Mouse (Mus musculus): ENCODE measurements around the gene Ahnak. TPM values are rescaled to one million over a fixed set of nuclear protein-coding genes. Genes with fewer than 3 reads are reported as not detected.

The Ahnak gene
- polyA plus RNA-seq, 1 experiment from 2014 or later = 20.8 TPM

DNA sequence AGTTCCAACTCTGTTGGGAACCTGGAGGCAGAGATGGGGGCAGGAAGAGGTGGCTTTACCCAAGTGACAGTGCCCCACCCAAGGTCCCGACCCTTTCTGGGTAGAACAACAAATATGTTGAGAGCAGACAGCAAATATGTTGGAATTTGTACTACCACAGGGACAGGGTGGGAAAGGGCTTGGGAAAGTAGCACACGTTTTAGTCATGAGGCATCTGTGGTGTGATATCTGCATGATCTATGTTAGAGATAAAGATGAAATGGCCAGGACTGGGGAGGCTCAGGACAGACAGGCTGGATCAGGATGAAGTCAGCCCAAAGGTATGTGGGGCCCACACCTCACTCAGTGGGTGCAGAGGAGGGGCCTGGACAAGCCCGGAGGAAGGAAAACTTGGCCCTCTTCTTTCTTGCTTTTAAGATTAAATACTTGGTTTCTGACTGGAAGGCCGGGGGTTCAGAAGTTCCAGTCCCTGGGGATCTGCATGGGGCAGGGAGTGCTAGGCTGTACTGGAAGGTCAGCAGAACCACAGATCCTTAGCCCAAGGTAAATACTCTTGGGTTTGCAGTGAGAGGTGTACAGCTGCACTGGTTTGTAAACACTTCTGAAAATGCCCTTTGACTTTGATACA lies 117.8 kb downstream of the Ahnak start:
- ATAC-seq = peak; percentile 90
- peak overlapping the region; percentile 22; the same call in 1 of the 2 replicates for H3K9ac ChIP-seq (ENCODE audit: low read depth, low read length)
- H3K36me3 ChIP-seq (ENCODE audit: control insufficient read depth, insufficient read depth, low read length) = no peaks in the 10 kb centered on the region
- peak overlapping the region; percentile 80 for H3K27ac ChIP-seq (ENCODE audit: low read length)
- peak overlapping the region; percentile 7; the same call in 1 of the 2 replicates for H3K4me2 ChIP-seq (ENCODE audit: low read depth, low read length)
- H3K4me3 ChIP-seq (ENCODE audit: low read length) = no peak overlapping the region
- H3K27me3 ChIP-seq (replicated peaks; ENCODE audit: control insufficient read depth, insufficient read depth, low read length) = no peaks in the 10 kb centered on the region
- H3K9me3 ChIP-seq (ENCODE audit: control insufficient read depth, low read length) = no peaks in the 10 kb centered on the region
- 16% methylated on average over 4 of the region's 4 CpGs for WGBS
- peaks cover 22% of the 10 kb centered on the region for H3K4me1 ChIP-seq (ENCODE audit: control insufficient read depth, insufficient read depth, low read length)

DNA sequence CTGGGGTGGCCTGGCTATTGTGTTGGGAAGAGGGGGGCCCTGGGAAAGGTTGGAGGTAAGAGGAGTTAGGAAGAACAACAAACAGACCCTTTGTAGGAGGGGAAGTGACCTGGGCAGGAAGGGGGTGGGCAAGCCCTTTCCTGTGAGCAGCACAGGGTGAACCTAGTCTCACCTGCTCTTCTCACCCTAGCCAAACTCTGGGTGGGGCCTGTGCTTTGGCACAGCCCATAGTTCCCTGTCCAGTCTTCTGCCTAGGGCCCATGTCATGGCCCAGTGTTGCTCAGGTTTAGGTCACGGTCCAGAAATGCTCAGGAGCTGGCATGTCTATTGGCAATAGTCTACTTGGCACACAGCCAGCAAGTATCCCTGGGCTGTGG lies 118.3 kb downstream of the Ahnak start:
- ATAC-seq = peak; percentile 38; the same call in 1 of the 2 replicates
- 64% methylated on average over 1 of the region's 1 CpGs for WGBS
- H3K27ac ChIP-seq (ENCODE audit: low read length) = peak overlapping the region; percentile 69

DNA sequence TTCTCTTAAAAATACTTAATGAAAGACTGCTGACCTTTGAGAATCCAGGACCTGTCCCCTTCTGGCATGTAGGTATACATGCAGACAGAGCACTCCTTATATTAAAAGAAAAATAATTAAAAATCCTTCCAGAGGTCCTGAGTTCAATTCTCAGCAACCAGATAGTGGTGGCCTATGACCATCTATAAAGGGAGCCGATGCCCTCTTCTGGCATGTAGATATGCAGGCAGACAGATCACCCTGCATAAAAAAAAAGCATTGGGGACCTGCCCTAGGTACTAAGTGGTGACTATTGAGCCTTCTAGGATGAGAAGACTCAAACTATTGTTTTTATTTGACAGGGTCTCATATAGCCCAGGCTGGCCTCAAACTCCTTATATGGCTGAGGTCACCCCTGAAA lies 119.5 kb downstream of the Ahnak start:
- no peaks in the 10 kb centered on the region for H3K27me3 ChIP-seq (replicated peaks; ENCODE audit: control insufficient read depth, insufficient read depth, low read length)
- no peak overlapping the region for H3K9ac ChIP-seq (ENCODE audit: low read depth, low read length)
- H3K4me1 ChIP-seq (ENCODE audit: control insufficient read depth, insufficient read depth, low read length) = peaks cover 22% of the 10 kb centered on the region
- no peak overlapping the region for H3K27ac ChIP-seq (ENCODE audit: low read length)
- no peak for ATAC-seq
- H3K4me3 ChIP-seq (ENCODE audit: low read length) = no peak overlapping the region
- no peak overlapping the region for H3K4me2 ChIP-seq (ENCODE audit: low read depth, low read length)
- no peaks in the 10 kb centered on the region for H3K36me3 ChIP-seq (ENCODE audit: control insufficient read depth, insufficient read depth, low read length)
- WGBS = 89% methylated on average over 1 of the region's 1 CpGs
- H3K9me3 ChIP-seq (ENCODE audit: control insufficient read depth, low read length) = no peaks in the 10 kb centered on the region

More for the DNA sequence above, 118.3 kb downstream of the Ahnak start:
- H3K9me3 ChIP-seq (ENCODE audit: control insufficient read depth, low read length) = no peaks in the 10 kb centered on the region
- peaks cover 22% of the 10 kb centered on the region for H3K4me1 ChIP-seq (ENCODE audit: control insufficient read depth, insufficient read depth, low read length)
- H3K9ac ChIP-seq (ENCODE audit: low read depth, low read length) = 0 out of 2 replicates have a peak overlapping the region, but pooled peaks have one; percentile 22
- H3K36me3 ChIP-seq (ENCODE audit: control insufficient read depth, insufficient read depth, low read length) = no peaks in the 10 kb centered on the region
- H3K27me3 ChIP-seq (replicated peaks; ENCODE audit: control insufficient read depth, insufficient read depth, low read length) = no peaks in the 10 kb centered on the region
- H3K4me3 ChIP-seq (ENCODE audit: low read length) = no peak overlapping the region
- H3K4me2 ChIP-seq (ENCODE audit: low read depth, low read length) = no peak overlapping the region

DNA sequence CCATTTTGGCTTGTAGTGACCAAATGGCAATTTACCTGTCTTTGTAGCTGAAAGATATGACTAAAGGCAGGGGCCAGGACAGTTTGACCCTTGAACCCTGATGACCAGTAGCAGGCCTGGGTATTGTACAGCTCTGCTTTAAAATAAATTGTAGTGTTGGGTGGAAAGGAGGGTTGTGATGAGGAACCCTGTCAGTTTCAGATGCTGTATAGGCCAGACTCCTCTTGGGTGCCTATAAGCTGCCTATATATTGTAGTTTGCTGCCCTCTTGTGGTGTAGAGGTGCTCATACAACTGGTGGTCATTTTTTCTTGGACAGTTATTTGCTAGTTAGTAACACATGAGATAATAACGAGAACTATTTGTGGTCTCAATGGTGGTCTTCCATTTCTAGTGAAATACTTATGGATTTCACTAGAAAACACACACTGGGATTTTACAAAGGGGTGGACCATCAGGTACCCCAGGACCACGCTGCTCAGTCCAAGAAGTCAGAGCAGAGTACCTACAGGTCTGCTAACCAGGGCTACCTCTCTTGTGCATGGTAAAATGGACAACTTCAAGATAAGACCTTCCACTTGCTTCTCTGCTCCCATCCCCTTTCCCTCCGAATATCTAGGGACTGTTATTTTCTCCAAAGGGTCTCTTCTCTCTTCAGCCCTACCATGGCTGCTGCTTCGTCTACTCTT lies 121.2 kb downstream of the Ahnak start:
- Histone ChIP-seq H3K27ac (ENCODE audit: low read length) (no peak overlapping the region), H3K4me3 (ENCODE audit: low read length) (no peak overlapping the region), H3K27me3 (replicated peaks; ENCODE audit: control insufficient read depth, insufficient read depth, low read length) (no peaks in the 10 kb centered on the region), H3K9me3 (ENCODE audit: control insufficient read depth, low read length) (no peaks in the 10 kb centered on the region), H3K36me3 (ENCODE audit: control insufficient read depth, insufficient read depth, low read length) (no peaks in the 10 kb centered on the region), H3K4me2 (ENCODE audit: low read depth, low read length) (no peak overlapping the region), H3K9ac (ENCODE audit: low read depth, low read length) (no peak overlapping the region), H3K4me1 (ENCODE audit: control insufficient read depth, insufficient read depth, low read length) (peaks cover 18% of the 10 kb centered on the region)
- 49% methylated on average over 4 of the region's 4 CpGs for WGBS
- peak; percentile 47 for ATAC-seq

DNA sequence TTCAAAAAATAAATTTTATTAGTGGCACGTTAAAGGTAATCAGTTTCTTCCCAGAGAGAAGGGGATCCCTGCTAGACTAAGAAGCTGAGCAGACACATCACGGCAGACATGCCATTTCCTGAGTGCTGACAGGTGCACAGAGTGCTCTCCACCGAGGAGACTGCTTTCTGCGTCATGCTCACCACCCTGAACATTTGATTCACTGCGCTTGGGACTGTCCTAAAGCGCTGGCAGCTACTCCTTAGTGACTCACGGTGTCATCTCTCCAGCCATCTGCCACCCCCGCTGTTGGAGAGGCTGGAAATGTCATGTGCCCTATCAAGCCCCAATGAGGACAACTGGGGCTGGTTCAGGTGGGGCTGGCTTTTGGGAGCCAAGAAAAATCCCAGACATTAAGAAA lies 123.0 kb downstream of the Ahnak start:
- ATAC-seq = no peak
- Histone ChIP-seq H3K4me3 (ENCODE audit: low read length) (no peak overlapping the region), H3K9me3 (ENCODE audit: control insufficient read depth, low read length) (no peaks in the 10 kb centered on the region), H3K4me1 (ENCODE audit: control insufficient read depth, insufficient read depth, low read length) (peaks cover 5% of the 10 kb centered on the region), H3K4me2 (ENCODE audit: low read depth, low read length) (no peak overlapping the region), H3K27ac (ENCODE audit: low read length) (no peak overlapping the region), H3K36me3 (ENCODE audit: control insufficient read depth, insufficient read depth, low read length) (no peaks in the 10 kb centered on the region), H3K27me3 (replicated peaks; ENCODE audit: control insufficient read depth, insufficient read depth, low read length) (no peaks in the 10 kb centered on the region), H3K9ac (ENCODE audit: low read depth, low read length) (no peak overlapping the region)
- 70% methylated on average over 8 of the region's 8 CpGs for WGBS

DNA sequence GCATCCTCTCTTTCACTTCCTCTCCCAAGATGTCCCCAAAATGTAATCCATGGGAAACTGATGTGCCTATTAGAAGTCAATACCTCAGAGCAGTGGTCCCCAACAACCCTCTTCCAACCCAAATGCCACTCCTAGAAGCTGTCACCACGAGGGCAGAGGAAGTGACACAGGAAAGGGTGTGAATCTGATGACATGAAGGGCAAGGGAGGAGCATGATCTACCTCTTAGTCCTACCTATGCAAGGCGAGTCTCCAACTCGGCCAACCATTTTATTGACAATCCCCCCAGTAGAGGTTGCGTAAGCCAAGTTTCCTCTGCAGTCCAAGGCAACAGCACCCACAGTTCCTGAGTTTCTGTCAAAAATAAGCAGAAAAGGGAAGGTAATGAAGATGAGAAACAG lies 127.2 kb downstream of the Ahnak start:
- WGBS = 78% methylated on average over 4 of the region's 4 CpGs
- ATAC-seq = no peak

DNA sequence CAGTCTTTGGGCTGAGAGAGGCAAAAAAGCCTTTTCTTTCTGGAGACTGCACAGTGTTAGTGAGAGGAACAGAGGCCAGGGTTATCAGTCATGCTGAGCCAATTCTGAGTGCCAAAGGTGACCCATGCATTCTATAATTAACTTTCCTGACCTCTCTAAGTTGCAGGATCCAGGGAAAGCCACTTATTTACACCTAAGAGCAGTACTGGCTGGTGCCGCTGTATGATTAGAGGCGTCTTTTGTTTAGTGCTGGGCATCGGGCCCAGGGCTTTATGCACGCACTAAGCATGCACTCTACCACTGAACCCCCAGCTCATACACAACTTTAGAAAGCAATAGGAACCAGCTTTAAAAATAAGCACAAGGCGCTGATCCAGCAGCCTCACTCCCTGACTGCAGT lies 128.2 kb downstream of the Ahnak start:
- no peak for ATAC-seq
- Histone ChIP-seq H3K4me2 (ENCODE audit: low read depth, low read length) (no peak overlapping the region), H3K27ac (ENCODE audit: low read length) (no peak overlapping the region), H3K9ac (ENCODE audit: low read depth, low read length) (no peak overlapping the region), H3K4me3 (ENCODE audit: low read length) (no peak overlapping the region), H3K27me3 (replicated peaks; ENCODE audit: control insufficient read depth, insufficient read depth, low read length) (no peaks in the 10 kb centered on the region), H3K36me3 (ENCODE audit: control insufficient read depth, insufficient read depth, low read length) (no peaks in the 10 kb centered on the region), H3K4me1 (ENCODE audit: control insufficient read depth, insufficient read depth, low read length) (no peaks in the 10 kb centered on the region), H3K9me3 (ENCODE audit: control insufficient read depth, low read length) (no peaks in the 10 kb centered on the region)
- WGBS = 80% methylated on average over 5 of the region's 5 CpGs

More for the DNA sequence above, 127.2 kb downstream of the Ahnak start:
- H3K4me1 ChIP-seq (ENCODE audit: control insufficient read depth, insufficient read depth, low read length) = no peaks in the 10 kb centered on the region
- H3K4me2 ChIP-seq (ENCODE audit: low read depth, low read length) = no peak overlapping the region
- H3K27ac ChIP-seq (ENCODE audit: low read length) = no peak overlapping the region
- no peaks in the 10 kb centered on the region for H3K9me3 ChIP-seq (ENCODE audit: control insufficient read depth, low read length)
- H3K36me3 ChIP-seq (ENCODE audit: control insufficient read depth, insufficient read depth, low read length) = no peaks in the 10 kb centered on the region
- no peak overlapping the region for H3K9ac ChIP-seq (ENCODE audit: low read depth, low read length)
- no peaks in the 10 kb centered on the region for H3K27me3 ChIP-seq (replicated peaks; ENCODE audit: control insufficient read depth, insufficient read depth, low read length)
- H3K4me3 ChIP-seq (ENCODE audit: low read length) = no peak overlapping the region

DNA sequence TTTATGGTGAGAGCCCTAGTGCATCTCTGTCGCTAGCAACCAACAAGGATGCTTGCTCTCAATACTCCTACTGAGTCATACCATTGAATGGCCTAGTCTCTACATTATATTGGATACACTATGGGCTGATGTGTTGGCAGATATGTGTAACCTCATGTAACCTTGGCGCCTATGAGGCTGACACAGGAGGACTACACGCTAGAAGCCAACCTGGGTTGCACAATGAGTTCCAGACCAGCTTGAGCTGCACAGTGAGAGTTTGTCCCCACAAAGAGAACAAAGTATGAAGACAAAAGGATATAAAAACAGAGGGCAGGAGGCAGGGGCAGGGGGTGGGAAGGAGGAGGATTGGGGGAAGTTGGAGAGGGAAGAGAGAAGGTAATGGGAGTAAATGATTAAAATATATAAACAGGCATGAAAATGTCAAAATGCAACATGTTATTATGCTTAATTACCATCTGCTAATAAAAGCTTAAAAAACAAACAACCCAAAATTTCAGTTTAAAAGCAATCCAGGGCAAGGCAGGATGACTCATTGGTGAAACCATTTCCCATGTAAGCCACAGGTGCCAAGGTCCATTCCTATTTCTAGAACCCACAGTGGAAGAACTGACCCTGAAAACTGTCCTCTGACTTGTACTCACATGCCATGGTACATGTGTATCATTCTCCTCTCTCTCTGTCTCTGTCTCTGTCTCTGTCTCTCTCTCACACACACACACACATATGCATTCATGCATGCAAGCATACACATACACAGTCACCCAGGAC lies 130.8 kb downstream of the Ahnak start:
- no peak overlapping the region for H3K4me3 ChIP-seq (ENCODE audit: low read length)
- H3K9me3 ChIP-seq (ENCODE audit: control insufficient read depth, low read length) = no peaks in the 10 kb centered on the region
- H3K4me2 ChIP-seq (ENCODE audit: low read depth, low read length) = no peak overlapping the region
- no peak overlapping the region for H3K9ac ChIP-seq (ENCODE audit: low read depth, low read length)
- H3K4me1 ChIP-seq (ENCODE audit: control insufficient read depth, insufficient read depth, low read length) = no peaks in the 10 kb centered on the region
- ATAC-seq = no peak
- H3K36me3 ChIP-seq (ENCODE audit: control insufficient read depth, insufficient read depth, low read length) = no peaks in the 10 kb centered on the region
- H3K27me3 ChIP-seq (replicated peaks; ENCODE audit: control insufficient read depth, insufficient read depth, low read length) = no peaks in the 10 kb centered on the region
- H3K27ac ChIP-seq (ENCODE audit: low read length) = no peak overlapping the region
- WGBS = 92% methylated on average over 3 of the region's 3 CpGs

DNA sequence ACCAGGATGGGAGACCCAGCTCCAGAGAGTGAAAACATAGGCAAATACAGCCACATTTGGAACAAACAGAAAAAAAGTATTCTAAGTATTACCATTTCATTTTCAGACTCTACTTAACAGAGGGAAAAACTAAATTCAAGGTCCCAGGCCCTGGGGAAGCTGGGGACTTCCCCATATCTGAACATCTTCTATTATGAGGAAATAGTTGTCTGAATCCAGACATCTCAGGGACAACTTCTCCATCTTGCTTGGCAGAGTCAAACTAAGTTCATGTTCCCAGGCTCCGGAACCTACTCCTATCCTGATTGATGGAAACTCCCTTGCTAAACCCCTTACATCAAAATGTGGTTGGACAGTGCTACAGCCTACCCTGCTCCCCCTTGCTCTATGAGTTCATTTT lies 133.3 kb downstream of the Ahnak start:
- no peaks in the 10 kb centered on the region for H3K4me1 ChIP-seq (ENCODE audit: control insufficient read depth, insufficient read depth, low read length)
- no peaks in the 10 kb centered on the region for H3K27me3 ChIP-seq (replicated peaks; ENCODE audit: control insufficient read depth, insufficient read depth, low read length)
- H3K4me3 ChIP-seq (ENCODE audit: low read length) = no peak overlapping the region
- no peak overlapping the region for H3K9ac ChIP-seq (ENCODE audit: low read depth, low read length)
- no peak for ATAC-seq
- H3K36me3 ChIP-seq (ENCODE audit: control insufficient read depth, insufficient read depth, low read length) = no peaks in the 10 kb centered on the region
- H3K9me3 ChIP-seq (ENCODE audit: control insufficient read depth, low read length) = no peaks in the 10 kb centered on the region
- H3K27ac ChIP-seq (ENCODE audit: low read length) = no peak overlapping the region
- WGBS = 88% methylated on average over 1 of the region's 1 CpGs
- no peak overlapping the region for H3K4me2 ChIP-seq (ENCODE audit: low read depth, low read length)
